Mouse (Mus musculus): Measurements from ENCODE around the gene Tial1. TPM values are rescaled to one million over a fixed set of nuclear protein-coding genes. Genes with fewer than 3 reads are reported as not detected.

The Tial1 gene
- polyA plus RNA-seq, 1 experiment: 36.0 TPM

DNA sequence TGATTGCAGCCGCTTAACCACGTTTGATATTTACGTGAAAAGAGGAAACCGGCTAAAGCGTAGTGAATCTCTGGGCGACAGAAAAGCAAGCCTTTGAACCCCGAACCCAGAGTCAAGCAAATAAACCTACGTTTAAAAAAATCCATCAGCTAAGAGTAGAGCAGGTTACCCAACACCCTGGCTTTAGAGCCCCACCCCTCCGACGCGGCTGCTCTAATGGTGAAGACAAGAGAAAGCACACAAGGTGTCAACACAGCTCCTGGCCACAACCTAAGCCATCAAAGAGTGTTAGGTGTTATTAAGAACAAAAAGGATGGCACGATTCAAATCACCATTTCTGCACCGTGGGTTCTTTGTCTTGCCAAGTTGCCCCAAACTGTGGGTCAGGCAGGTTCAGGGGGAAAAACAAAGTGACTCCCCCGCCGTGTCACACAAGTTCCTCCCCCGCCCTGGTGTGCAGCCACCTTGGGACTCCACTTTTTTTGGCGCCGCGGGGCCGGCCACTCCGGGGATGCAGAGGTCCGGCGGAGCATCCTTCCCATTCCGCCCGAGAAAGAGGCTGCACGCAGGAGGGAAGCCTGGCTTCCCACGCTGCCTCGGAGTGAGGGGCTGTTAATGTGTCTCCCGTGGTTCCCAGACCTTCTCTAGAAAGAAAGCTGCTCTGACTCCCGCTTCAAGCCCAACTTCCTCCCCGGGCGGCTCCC, 44.1 kb downstream of the Tial1 start:
- Histone ChIP-seq H3K27ac (ENCODE audit: control insufficient read depth, insufficient read depth, low read depth, low read length) (no peak overlapping the region), H3K4me3 (ENCODE audit: control insufficient read depth, low read depth, low read length) (peak overlapping the region; percentile 74), H3K4me1 (ENCODE audit: control insufficient read depth, insufficient read depth, low read length) (peaks cover 16% of the 10 kb centered on the region), H3K27me3 (ENCODE audit: control insufficient read depth, insufficient read depth, low read length) (no peaks in the 10 kb centered on the region), H3K36me3 (ENCODE audit: control insufficient read depth, insufficient read depth, low read length) (no peaks in the 10 kb centered on the region)
- TF ChIP-seq CTCF (IDR thresholded peaks at IDR 0.05; ENCODE audit: control insufficient read depth, insufficient read depth, insufficient replicate concordance, low read depth, low read length) (no peak), POLR2A (IDR thresholded peaks at IDR 0.05; ENCODE audit: control insufficient read depth, low read depth, low read length) (no peak)

DNA sequence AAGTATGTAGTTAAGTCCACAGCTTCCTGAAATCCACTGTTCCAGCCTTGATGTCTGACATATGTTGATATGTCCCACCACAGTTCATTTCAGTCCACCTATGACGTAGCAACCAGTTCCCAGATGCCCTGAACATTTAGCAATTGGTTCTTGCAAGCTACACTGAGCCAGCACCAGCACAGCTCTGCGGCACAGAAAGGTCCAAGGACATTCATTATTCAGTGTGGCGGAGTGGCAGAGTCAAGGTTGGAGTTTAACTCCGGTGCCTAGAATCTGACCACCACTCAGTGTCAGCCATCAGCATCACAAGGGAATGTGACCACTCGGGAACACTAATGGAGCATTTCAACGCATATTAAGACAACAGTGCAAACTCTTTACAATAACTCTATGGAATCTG, 44.9 kb downstream of the Tial1 start:
- Histone ChIP-seq H3K4me1 (ENCODE audit: control insufficient read depth, insufficient read depth, low read length) (peaks cover 16% of the 10 kb centered on the region), H3K36me3 (ENCODE audit: control insufficient read depth, insufficient read depth, low read length) (no peaks in the 10 kb centered on the region), H3K27me3 (ENCODE audit: control insufficient read depth, insufficient read depth, low read length) (no peaks in the 10 kb centered on the region), H3K27ac (ENCODE audit: control insufficient read depth, insufficient read depth, low read depth, low read length) (no peak overlapping the region), H3K4me3 (ENCODE audit: control insufficient read depth, low read depth, low read length) (no peak overlapping the region)
- TF ChIP-seq POLR2A (IDR thresholded peaks at IDR 0.05; ENCODE audit: control insufficient read depth, low read depth, low read length) (no peak), CTCF (IDR thresholded peaks at IDR 0.05; ENCODE audit: control insufficient read depth, insufficient read depth, insufficient replicate concordance, low read depth, low read length) (no peak)

DNA sequence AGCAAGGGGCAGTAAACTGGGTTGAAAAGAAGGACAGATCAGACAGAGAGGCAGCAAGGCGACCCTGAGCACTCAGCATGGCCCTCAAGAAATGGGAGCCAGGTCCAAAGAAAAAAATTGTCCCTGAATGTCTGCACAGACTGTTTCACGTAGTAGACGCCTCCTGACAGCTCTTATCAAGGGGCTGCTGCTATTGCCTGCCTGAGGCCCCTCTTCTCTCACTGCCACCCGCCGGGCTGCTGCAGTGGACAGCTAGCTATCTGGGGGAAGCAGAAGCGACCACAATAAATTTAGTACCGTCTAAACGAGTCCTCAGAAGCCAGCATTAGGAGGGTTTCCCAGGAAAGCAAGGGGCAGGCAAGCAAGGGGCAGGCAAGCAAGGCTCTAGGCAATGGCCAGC, 47.1 kb downstream of the Tial1 start:
- Histone ChIP-seq H3K27me3 (ENCODE audit: control insufficient read depth, insufficient read depth, low read length) (no peaks in the 10 kb centered on the region), H3K27ac (ENCODE audit: control insufficient read depth, insufficient read depth, low read depth, low read length) (no peak overlapping the region), H3K36me3 (ENCODE audit: control insufficient read depth, insufficient read depth, low read length) (no peaks in the 10 kb centered on the region), H3K4me1 (ENCODE audit: control insufficient read depth, insufficient read depth, low read length) (peaks cover 16% of the 10 kb centered on the region), H3K4me3 (ENCODE audit: control insufficient read depth, low read depth, low read length) (no peak overlapping the region)
- TF ChIP-seq CTCF (IDR thresholded peaks at IDR 0.05; ENCODE audit: control insufficient read depth, insufficient read depth, insufficient replicate concordance, low read depth, low read length): no peak
- TF ChIP-seq POLR2A (IDR thresholded peaks at IDR 0.05; ENCODE audit: control insufficient read depth, low read depth, low read length): no peak

DNA sequence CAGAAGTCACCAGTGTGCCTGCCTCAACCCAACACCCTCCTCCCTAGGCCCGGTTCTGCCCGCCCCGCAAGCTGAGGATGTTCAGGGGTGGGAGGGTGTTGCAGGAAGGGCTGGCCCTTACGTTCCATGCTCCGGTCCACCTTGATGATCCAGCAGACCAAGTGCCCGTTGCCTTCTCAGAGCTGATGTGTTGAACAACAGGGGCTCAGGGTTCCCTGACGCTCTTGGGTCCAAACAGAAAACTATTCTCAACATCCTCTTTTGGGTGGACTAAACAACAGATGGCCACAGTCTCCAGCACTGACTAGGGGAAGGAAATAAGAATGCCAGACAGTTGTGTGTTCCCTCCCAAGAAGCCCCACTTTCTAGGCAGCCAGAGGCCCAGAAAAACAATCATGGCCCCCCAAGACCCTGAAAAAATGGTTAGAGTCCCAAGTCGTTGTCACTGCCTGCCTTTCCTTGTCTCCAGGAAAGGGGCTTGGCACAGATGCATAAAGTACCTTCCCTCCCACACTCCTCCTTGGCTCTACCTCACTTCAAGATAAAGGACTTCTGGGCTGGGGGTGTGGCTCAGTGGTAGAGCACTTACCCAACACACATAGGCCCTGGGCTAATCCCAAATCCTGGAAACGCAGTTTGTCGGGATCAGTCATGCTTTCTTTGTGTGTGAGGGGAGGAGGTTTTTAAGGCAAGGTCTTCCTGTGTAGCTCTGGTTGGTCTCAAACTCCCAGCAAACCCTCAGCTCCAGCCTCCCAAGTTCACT, 49.3 kb downstream of the Tial1 start:
- Histone ChIP-seq H3K27me3 (ENCODE audit: control insufficient read depth, insufficient read depth, low read length) (no peaks in the 10 kb centered on the region), H3K4me3 (ENCODE audit: control insufficient read depth, low read depth, low read length) (no peak overlapping the region), H3K4me1 (ENCODE audit: control insufficient read depth, insufficient read depth, low read length) (no peaks in the 10 kb centered on the region; the same call in 1 of the 2 replicates), H3K36me3 (ENCODE audit: control insufficient read depth, insufficient read depth, low read length) (no peaks in the 10 kb centered on the region), H3K27ac (ENCODE audit: control insufficient read depth, insufficient read depth, low read depth, low read length) (no peak overlapping the region)
- TF ChIP-seq POLR2A (IDR thresholded peaks at IDR 0.05; ENCODE audit: control insufficient read depth, low read depth, low read length): no peak
- TF ChIP-seq CTCF (IDR thresholded peaks at IDR 0.05; ENCODE audit: control insufficient read depth, insufficient read depth, insufficient replicate concordance, low read depth, low read length): no peak

DNA sequence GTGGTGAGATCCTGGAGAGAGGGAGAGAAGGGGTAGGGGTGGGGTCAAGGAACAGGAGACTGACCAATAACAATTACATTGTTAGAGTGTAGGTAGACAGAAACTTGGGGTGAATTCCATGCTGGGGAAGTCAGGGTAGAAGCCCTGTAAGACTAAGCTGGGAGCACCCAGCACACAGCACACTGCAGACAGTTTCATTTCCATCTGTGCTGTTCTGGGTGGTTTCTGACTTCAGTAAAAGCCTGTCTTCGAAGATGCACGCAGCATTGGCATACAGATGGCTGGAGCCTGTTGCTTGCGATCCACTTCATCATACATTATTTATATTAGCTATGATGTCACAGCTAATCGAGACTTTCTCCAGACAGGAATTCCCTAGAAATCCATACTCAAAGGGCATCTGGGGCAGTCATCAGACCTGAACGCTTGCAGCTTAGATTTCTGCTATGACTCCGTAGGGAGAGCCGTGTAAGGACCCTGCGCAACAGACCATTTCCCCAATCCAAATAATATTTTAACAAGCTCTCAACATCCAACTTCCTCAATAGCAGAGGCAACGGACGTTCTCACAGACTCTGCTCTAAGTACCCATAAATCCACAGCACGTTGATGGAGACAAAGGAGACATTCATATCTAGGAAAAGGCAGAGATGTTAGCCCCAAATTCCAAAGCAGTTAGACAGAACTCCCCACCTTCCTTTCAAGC, 50.7 kb downstream of the Tial1 start:
- Histone ChIP-seq H3K36me3 (ENCODE audit: control insufficient read depth, insufficient read depth, low read length) (no peaks in the 10 kb centered on the region), H3K27ac (ENCODE audit: control insufficient read depth, insufficient read depth, low read depth, low read length) (no peak overlapping the region), H3K27me3 (ENCODE audit: control insufficient read depth, insufficient read depth, low read length) (no peaks in the 10 kb centered on the region), H3K4me3 (ENCODE audit: control insufficient read depth, low read depth, low read length) (no peak overlapping the region), H3K4me1 (ENCODE audit: control insufficient read depth, insufficient read depth, low read length) (no peaks in the 10 kb centered on the region)
- TF ChIP-seq CTCF (IDR thresholded peaks at IDR 0.05; ENCODE audit: control insufficient read depth, insufficient read depth, insufficient replicate concordance, low read depth, low read length) (no peak), POLR2A (IDR thresholded peaks at IDR 0.05; ENCODE audit: control insufficient read depth, low read depth, low read length) (no peak)

DNA sequence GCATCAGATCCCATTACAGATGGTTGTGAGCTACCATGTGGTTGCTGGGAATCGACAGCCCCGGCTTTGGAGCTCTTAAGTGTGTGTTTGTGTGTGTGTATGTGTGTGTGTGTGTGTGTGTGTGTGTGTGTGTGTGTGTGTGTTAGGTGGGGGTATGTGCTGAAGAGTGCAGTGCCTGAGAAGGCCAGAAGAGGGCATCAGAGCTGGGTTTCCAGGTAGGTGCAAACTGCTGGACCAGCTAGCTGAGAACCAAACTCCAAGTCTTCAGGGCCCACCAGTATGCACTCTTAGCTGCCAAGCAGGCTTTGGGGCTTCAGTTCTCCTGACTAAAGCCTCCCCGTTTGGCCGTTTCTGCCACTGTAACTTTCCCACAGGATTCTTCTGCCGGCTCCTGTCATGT, 53.3 kb downstream of the Tial1 start:
- TF ChIP-seq POLR2A (IDR thresholded peaks at IDR 0.05; ENCODE audit: control insufficient read depth, low read depth, low read length) (no peak), CTCF (IDR thresholded peaks at IDR 0.05; ENCODE audit: control insufficient read depth, insufficient read depth, insufficient replicate concordance, low read depth, low read length) (peak; percentile 46; the same call in 1 of the 2 replicates)
- no peaks in the 10 kb centered on the region for H3K36me3 ChIP-seq (ENCODE audit: control insufficient read depth, insufficient read depth, low read length)
- H3K4me3 ChIP-seq (ENCODE audit: control insufficient read depth, low read depth, low read length): no peak overlapping the region
- no peak overlapping the region for H3K27ac ChIP-seq (ENCODE audit: control insufficient read depth, insufficient read depth, low read depth, low read length)
- no peaks in the 10 kb centered on the region for H3K4me1 ChIP-seq (ENCODE audit: control insufficient read depth, insufficient read depth, low read length)
- H3K27me3 ChIP-seq (ENCODE audit: control insufficient read depth, insufficient read depth, low read length): no peaks in the 10 kb centered on the region

DNA sequence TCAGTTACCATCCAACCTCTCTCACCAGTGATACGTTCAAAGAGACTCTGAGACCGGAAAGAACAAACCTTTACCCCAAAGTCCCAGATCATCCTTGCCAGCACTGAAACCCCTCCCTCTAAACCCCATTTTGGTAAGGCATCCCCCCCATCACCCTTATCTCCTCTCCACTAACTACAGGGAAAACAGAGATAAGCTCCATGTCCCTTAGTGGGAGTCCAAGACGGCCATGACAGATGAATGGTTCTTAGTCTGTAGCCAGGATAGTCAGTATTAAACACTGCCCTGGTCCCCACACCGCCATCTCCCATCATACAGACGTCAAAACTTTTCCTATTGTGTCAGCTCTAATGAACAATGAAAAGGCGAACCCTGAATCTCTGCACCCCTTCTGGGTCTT, 57.5 kb downstream of the Tial1 start:
- H3K27ac ChIP-seq (ENCODE audit: control insufficient read depth, insufficient read depth, low read depth, low read length): no peak overlapping the region
- H3K27me3 ChIP-seq (ENCODE audit: control insufficient read depth, insufficient read depth, low read length): no peaks in the 10 kb centered on the region
- H3K4me1 ChIP-seq (ENCODE audit: control insufficient read depth, insufficient read depth, low read length): no peaks in the 10 kb centered on the region
- no peaks in the 10 kb centered on the region for H3K36me3 ChIP-seq (ENCODE audit: control insufficient read depth, insufficient read depth, low read length)
- H3K4me3 ChIP-seq (ENCODE audit: control insufficient read depth, low read depth, low read length): no peak overlapping the region
- TF ChIP-seq CTCF (IDR thresholded peaks at IDR 0.05; ENCODE audit: control insufficient read depth, insufficient read depth, insufficient replicate concordance, low read depth, low read length) (no peak), POLR2A (IDR thresholded peaks at IDR 0.05; ENCODE audit: control insufficient read depth, low read depth, low read length) (no peak)

Data from testis, adult 2 months (tissue).